Comparison of ENCODE assay signal across 10 mouse cellular contexts in genomic region chr13:78196236-78196796, GRCm38 (mm10). TPM values are rescaled to one million over a fixed set of nuclear protein-coding genes. Genes with fewer than 3 reads are reported as not detected.
DNase-seq lines count a peak whose midpoint lies in the region; ATAC-seq and TF ChIP-seq lines count a peak whose summit lies in the region.
"Had no signal": no experiment of that assay in that cellular context is flagged by ENCODE, and none has a peak within 500 bp of the region (broad histone marks: within the 10 kb centered on the region; RNA-seq: fewer than 3 reads in every experiment).

No protein-coding gene starts in this region.

- peak overlapping the region; percentile 47; the same call in 1 of the 2 replicates for H3K9ac ChIP-seq in hindbrain, embryonic 16.5 days (ENCODE audit: low read depth, low read length)
- H3K9ac ChIP-seq in stomach, postnatal 0 days (ENCODE audit: low read length): no peak overlapping the region

- peak; percentile 39 for DNase-seq in heart, adult 11 months
- DNase-seq in heart, postnatal 36 days: no peak
- DNase-seq in retina, postnatal 1 day: peak; percentile 31
- DNase-seq in retina, embryonic 14.5 days (ENCODE audit: low spot score): no peak
- no peak for DNase-seq in stomach, postnatal 0 days (ENCODE audit: low spot score)
- DNase-seq in gastrocnemius, postnatal 36 days: no peak
- DNase-seq: cerebellum, postnatal 25 days had no signal

- H3K4me2 ChIP-seq in hindbrain, embryonic 16.5 days (ENCODE audit: low read length): peak overlapping the region; percentile 64
- H3K4me2 ChIP-seq in stomach, postnatal 0 days (replicated peaks; ENCODE audit: low read depth): peak overlapping the region; percentile 64

- H3K27me3 ChIP-seq in hindbrain, embryonic 16.5 days (replicated peaks; ENCODE audit: control insufficient read depth, insufficient read depth, low read length): no peaks in the 10 kb centered on the region
- no peaks in the 10 kb centered on the region; the same call in none of the 2 replicates for H3K27me3 ChIP-seq in stomach, postnatal 0 days (ENCODE audit: control insufficient read depth, insufficient read depth, low read length)

- no peak for TF ChIP-seq CTCF in stomach, postnatal 0 days (IDR thresholded peaks at IDR 0.05; ENCODE audit: low read depth)

- WGBS in hindbrain, embryonic 16.5 days: 20% methylated on average over 7 of the region's 7 CpGs
- 26% methylated on average over 7 of the region's 7 CpGs for WGBS in stomach, postnatal 0 days

- H3K4me1 ChIP-seq in hindbrain, embryonic 16.5 days (ENCODE audit: control insufficient read depth, insufficient read depth, low read depth, low read length): peaks cover 3% of the 10 kb centered on the region
- no peaks in the 10 kb centered on the region for H3K4me1 ChIP-seq in stomach, postnatal 0 days (replicated peaks; ENCODE audit: control insufficient read depth, insufficient read depth)

- intact Hi-C loops in heart, postnatal 36 days (cut with DNase I): loop anchor here (2.0 to 10.0 kb wide), 3 partner anchors 16 to 1222 kb away; no protein-coding TSS in a partner anchor
- intact Hi-C loops in gastrocnemius, postnatal 36 days (cut with DNase I): no loop called here

- H3K9me3 ChIP-seq in hindbrain, embryonic 16.5 days (ENCODE audit: control insufficient read depth, low read length): no peaks in the 10 kb centered on the region
- no peaks in the 10 kb centered on the region for H3K9me3 ChIP-seq in stomach, postnatal 0 days (ENCODE audit: control insufficient read depth, low read length)

- peak overlapping the region; percentile 44 for H3K4me3 ChIP-seq in hindbrain, embryonic 16.5 days (ENCODE audit: low read length)
- peak overlapping the region; percentile 48 for H3K4me3 ChIP-seq in stomach, postnatal 0 days (ENCODE audit: low read depth, low read length)

- no peaks in the 10 kb centered on the region for H3K36me3 ChIP-seq in hindbrain, embryonic 16.5 days (ENCODE audit: control insufficient read depth, insufficient read depth, low read length)
- no peaks in the 10 kb centered on the region for H3K36me3 ChIP-seq in stomach, postnatal 0 days (ENCODE audit: control insufficient read depth, insufficient read depth, low read length)

- no peak for ATAC-seq in hindbrain, embryonic 16.5 days
- ATAC-seq in stomach, postnatal 0 days (ENCODE audit: low FRiP score, low TSS enrichment): no peak
- no peak for ATAC-seq in megakaryocyte-erythroid progenitor cell, adult 5-6 weeks (replicated peaks; ENCODE audit: low FRiP score, low TSS enrichment, poor library complexity, severe bottlenecking)

- no peak overlapping the region; the same call in 1 of the 2 replicates for H3K27ac ChIP-seq in hindbrain, embryonic 16.5 days (ENCODE audit: low read depth, low read length)
- H3K27ac ChIP-seq in stomach, postnatal 0 days (replicated peaks): no peak overlapping the region

- no peak for TF ChIP-seq EP300 in stomach, postnatal 0 days (optimal IDR thresholded peaks at IDR 0.05)

RNA-seq across cellular contexts. Expression of gene Nr2f1, which starts 3.2 kb away (rescaled TPM):
- 1 to 10 TPM; 3.8 to 4.1 TPM for total RNA-seq in heart, postnatal 36 days (2021)
- 42.9 and 44.3 TPM in 2 replicates for polyA plus RNA-seq in hindbrain, embryonic 16.5 days (2015; fragmentation: Nextera tagmentation; extraction: Ambion mirVana)
- polyA plus RNA-seq in stomach, postnatal 0 days (2015; fragmentation: Nextera tagmentation; extraction: Ambion mirVana): 5.8 and 6.3 TPM in 2 replicates
- total RNA-seq in megakaryocyte-erythroid progenitor cell, adult 5-6 weeks (2014; fragmentation: Nextera tagmentation): not detected in 2 replicates
- not detected in 2 replicates for total RNA-seq in megakaryocyte-erythroid progenitor cell, adult 5-6 weeks (2017)
- under 1 TPM; 0.31 to 0.69 TPM for total RNA-seq in gastrocnemius, postnatal 36 days (2021)
- total RNA-seq: hematopoietic stem cell, adult 5-6 weeks had no signal

Comparison
In these comparisons a context has a peak if more than half of its experiments do, and no peak if none do; other contexts are left out.
1. DNase-seq: peak in heart, adult 11 months (single experiment) and retina, postnatal 1 day (single experiment); none in heart, postnatal 36 days (0 of 2), retina, embryonic 14.5 days (single experiment), stomach, postnatal 0 days (single experiment) and gastrocnemius, postnatal 36 days (0 of 2).